Mouse (Mus musculus): Measurements from ENCODE around the gene Unc93b1. TPM values are rescaled to one million over a fixed set of nuclear protein-coding genes. Genes with fewer than 3 reads are reported as not detected.

Unc93b1 gene
- polyA plus RNA-seq, 1 experiment from 2014 or later, result 5.9 TPM

DNA sequence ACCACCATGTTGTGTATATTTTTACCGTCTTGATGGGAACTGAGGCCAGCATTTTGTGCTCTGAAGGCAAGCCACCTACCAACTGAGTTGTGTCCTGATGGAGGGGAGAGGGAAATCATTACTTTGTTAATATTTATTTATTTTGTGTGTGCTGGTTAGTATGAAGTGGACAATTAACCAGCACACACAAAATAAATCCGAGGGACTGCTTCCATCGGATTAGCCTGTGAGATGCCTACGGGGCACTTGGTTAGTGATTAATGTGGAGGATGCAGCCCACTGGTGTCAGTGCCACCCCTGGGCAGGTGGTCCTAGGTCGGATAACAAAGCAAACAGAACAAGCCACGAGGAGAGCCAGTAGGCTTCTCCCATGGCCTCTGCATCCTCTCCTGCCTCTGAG lies 59.9 kb downstream of the Unc93b1 start:
- Histone ChIP-seq H3K9me3 (ENCODE audit: control insufficient read depth, low read length) (no peaks in the 10 kb centered on the region), H3K4me3 (ENCODE audit: low read depth, low read length) (no peak overlapping the region), H3K27ac (ENCODE audit: low read depth, low read length) (no peak overlapping the region), H3K4me2 (no peak overlapping the region), H3K36me3 (ENCODE audit: control insufficient read depth, insufficient read depth, low read length) (no peaks in the 10 kb centered on the region), H3K27me3 (ENCODE audit: control insufficient read depth, insufficient read depth, low read length) (peaks cover 3% of the 10 kb centered on the region; the same call in 1 of the 2 replicates), H3K9ac (ENCODE audit: low read length) (no peak overlapping the region), H3K4me1 (ENCODE audit: control insufficient read depth, insufficient read depth, low read length) (peaks cover 2% of the 10 kb centered on the region; the same call in 1 of the 2 replicates)
- 80% methylated on average over 6 of the region's 6 CpGs for WGBS
- no peak for ATAC-seq (ENCODE audit: low FRiP score)
- DNase-seq (ENCODE audit: low spot score, missing footprints), result no peak

DNA sequence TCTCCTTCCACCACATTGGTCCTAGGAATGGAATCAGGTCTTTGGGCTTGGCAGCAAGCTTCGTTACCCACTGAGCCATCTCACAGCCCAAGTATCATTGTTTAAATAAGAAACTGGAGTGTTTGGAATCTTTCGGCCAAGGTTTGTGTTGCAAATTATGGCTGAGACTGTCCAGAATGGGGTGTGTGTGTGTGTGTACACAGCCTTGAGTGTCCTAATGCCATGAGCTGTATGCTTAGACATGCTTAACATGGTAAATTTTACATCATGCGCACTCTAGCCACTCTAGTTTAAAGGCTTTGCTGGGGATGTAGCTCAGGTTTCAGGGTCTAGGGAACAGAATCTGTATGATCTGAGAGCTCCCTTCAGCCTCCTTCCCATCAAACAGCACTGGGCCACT lies 60.5 kb downstream of the Unc93b1 start:
- no peak overlapping the region for H3K27ac ChIP-seq (ENCODE audit: low read depth, low read length)
- no peaks in the 10 kb centered on the region for H3K9me3 ChIP-seq (ENCODE audit: control insufficient read depth, low read length)
- no peak overlapping the region for H3K4me2 ChIP-seq
- peaks cover 3% of the 10 kb centered on the region; the same call in 1 of the 2 replicates for H3K27me3 ChIP-seq (ENCODE audit: control insufficient read depth, insufficient read depth, low read length)
- no peaks in the 10 kb centered on the region for H3K36me3 ChIP-seq (ENCODE audit: control insufficient read depth, insufficient read depth, low read length)
- no peak overlapping the region for H3K9ac ChIP-seq (ENCODE audit: low read length)
- H3K4me1 ChIP-seq (ENCODE audit: control insufficient read depth, insufficient read depth, low read length), result peaks cover 2% of the 10 kb centered on the region; the same call in 1 of the 2 replicates
- no peak overlapping the region for H3K4me3 ChIP-seq (ENCODE audit: low read depth, low read length)
- DNase-seq (ENCODE audit: low spot score, missing footprints) (no peak), ATAC-seq (ENCODE audit: low FRiP score) (no peak)
- whole genome bisulfite sequencing, result 85% methylated on average over 3 of the region's 3 CpGs

DNA sequence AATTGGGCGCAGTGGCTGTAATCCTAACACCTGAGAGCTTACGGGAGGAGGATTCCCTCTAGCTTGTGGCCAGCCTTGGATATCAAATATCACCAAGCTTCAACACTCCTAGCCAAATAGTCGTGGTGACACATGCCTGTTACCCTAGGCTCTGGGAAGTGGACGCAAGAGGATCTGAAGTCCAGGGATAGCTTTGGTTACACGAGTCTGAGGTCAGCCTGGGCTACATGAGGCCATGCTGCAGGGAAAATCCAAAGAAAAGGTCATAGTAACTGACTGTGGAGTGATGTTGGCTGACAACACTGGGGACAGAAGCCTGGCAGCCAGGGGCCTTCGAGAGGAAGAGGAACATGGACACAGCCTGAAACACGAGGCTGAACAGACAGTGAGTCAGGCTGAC lies 61.1 kb downstream of the Unc93b1 start:
- DNase-seq (ENCODE audit: low spot score, missing footprints) (no peak), ATAC-seq (ENCODE audit: low FRiP score) (no peak)
- no peak overlapping the region for H3K27ac ChIP-seq (ENCODE audit: low read depth, low read length)
- H3K9ac ChIP-seq (ENCODE audit: low read length), result no peak overlapping the region
- H3K4me3 ChIP-seq (ENCODE audit: low read depth, low read length), result no peak overlapping the region
- H3K4me1 ChIP-seq (ENCODE audit: control insufficient read depth, insufficient read depth, low read length), result peaks cover 7% of the 10 kb centered on the region
- no peaks in the 10 kb centered on the region for H3K9me3 ChIP-seq (ENCODE audit: control insufficient read depth, low read length)
- no peaks in the 10 kb centered on the region for H3K36me3 ChIP-seq (ENCODE audit: control insufficient read depth, insufficient read depth, low read length)
- H3K27me3 ChIP-seq (ENCODE audit: control insufficient read depth, insufficient read depth, low read length), result peaks cover 3% of the 10 kb centered on the region; the same call in 1 of the 2 replicates
- 78% methylated on average over 7 of the region's 7 CpGs for WGBS
- no peak overlapping the region for H3K4me2 ChIP-seq

DNA sequence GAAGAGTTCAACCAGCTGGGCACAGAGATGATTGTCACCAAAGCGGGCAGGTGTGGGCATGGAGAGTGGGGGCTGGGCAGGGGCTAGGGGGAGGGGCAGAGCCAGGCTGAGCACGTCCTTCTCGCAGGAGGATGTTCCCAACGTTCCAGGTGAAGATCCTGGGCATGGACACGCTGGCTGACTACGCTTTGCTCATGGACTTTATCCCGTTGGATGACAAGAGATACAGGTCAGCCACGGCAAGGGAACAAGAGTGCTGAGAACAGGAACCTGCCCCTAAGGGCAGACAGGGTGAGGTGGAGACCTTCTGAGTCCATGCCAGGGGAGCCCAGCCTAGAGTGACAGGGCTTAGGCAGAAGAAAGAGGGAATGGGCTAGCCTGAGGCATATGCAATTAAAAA lies 61.8 kb downstream of the Unc93b1 start:
- Histone ChIP-seq H3K27ac (ENCODE audit: low read depth, low read length) (no peak overlapping the region), H3K4me2 (no peak overlapping the region), H3K4me3 (ENCODE audit: low read depth, low read length) (no peak overlapping the region), H3K36me3 (ENCODE audit: control insufficient read depth, insufficient read depth, low read length) (no peaks in the 10 kb centered on the region), H3K27me3 (ENCODE audit: control insufficient read depth, insufficient read depth, low read length) (peaks cover 3% of the 10 kb centered on the region; the same call in 1 of the 2 replicates), H3K9me3 (ENCODE audit: control insufficient read depth, low read length) (no peaks in the 10 kb centered on the region), H3K9ac (ENCODE audit: low read length) (no peak overlapping the region), H3K4me1 (ENCODE audit: control insufficient read depth, insufficient read depth, low read length) (peaks cover 13% of the 10 kb centered on the region)
- 89% methylated on average over 8 of the region's 8 CpGs for WGBS
- ATAC-seq (ENCODE audit: low FRiP score) (no peak), DNase-seq (ENCODE audit: low spot score, missing footprints) (no peak)

DNA sequence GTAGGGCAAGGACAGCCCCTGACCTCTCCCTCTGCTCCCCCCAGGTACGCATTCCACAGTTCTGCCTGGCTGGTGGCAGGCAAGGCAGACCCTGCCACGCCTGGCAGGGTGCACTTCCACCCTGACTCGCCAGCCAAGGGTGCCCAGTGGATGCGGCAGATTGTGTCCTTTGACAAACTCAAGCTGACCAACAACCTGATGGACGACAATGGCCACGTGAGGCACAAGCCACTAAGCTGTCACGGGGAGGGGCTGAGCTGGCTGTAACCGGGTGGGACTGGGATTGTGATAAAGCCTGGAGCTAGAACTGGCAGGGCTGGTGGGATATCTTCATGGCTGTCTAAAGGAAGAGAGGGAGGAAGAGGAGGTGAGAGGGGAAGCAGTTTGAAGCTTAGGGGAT lies 62.2 kb downstream of the Unc93b1 start:
- H3K27ac ChIP-seq (ENCODE audit: low read depth, low read length), result no peak overlapping the region
- WGBS, result 62% methylated on average over 8 of the region's 8 CpGs
- H3K4me2 ChIP-seq, result no peak overlapping the region
- H3K4me3 ChIP-seq (ENCODE audit: low read depth, low read length), result no peak overlapping the region
- no peaks in the 10 kb centered on the region for H3K36me3 ChIP-seq (ENCODE audit: control insufficient read depth, insufficient read depth, low read length)
- H3K9me3 ChIP-seq (ENCODE audit: control insufficient read depth, low read length), result no peaks in the 10 kb centered on the region
- DNase-seq (ENCODE audit: low spot score, missing footprints) (no peak), ATAC-seq (ENCODE audit: low FRiP score) (no peak)
- peaks cover 3% of the 10 kb centered on the region; the same call in 1 of the 2 replicates for H3K27me3 ChIP-seq (ENCODE audit: control insufficient read depth, insufficient read depth, low read length)
- no peak overlapping the region for H3K9ac ChIP-seq (ENCODE audit: low read length)
- peaks cover 13% of the 10 kb centered on the region for H3K4me1 ChIP-seq (ENCODE audit: control insufficient read depth, insufficient read depth, low read length)

DNA sequence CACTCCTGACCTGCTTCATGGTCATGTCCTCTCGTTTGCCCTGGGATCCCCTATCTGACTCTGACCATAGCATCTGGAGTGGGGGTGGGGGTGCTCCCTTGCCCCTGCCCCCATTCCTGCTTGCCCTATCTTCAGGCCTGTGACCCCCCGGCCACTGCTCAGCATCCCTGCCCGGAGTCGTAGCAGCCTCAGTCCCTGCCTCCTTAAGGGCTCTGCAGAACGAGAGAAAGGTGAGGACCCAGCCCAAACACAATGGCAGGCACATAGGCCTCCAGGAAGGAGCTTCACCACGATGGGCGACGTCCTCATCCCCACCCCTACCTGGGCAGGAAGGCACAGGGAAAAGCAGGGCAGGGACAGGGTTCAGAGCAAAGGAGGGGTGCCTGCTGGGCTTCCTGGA lies 63.3 kb downstream of the Unc93b1 start:
- Histone ChIP-seq H3K27me3 (ENCODE audit: control insufficient read depth, insufficient read depth, low read length) (peaks cover 3% of the 10 kb centered on the region; the same call in 1 of the 2 replicates), H3K4me1 (ENCODE audit: control insufficient read depth, insufficient read depth, low read length) (peaks cover 13% of the 10 kb centered on the region), H3K9ac (ENCODE audit: low read length) (no peak overlapping the region), H3K36me3 (ENCODE audit: control insufficient read depth, insufficient read depth, low read length) (no peaks in the 10 kb centered on the region), H3K4me3 (ENCODE audit: low read depth, low read length) (no peak overlapping the region), H3K4me2 (no peak overlapping the region), H3K27ac (ENCODE audit: low read depth, low read length) (no peak overlapping the region), H3K9me3 (ENCODE audit: control insufficient read depth, low read length) (no peaks in the 10 kb centered on the region)
- ATAC-seq (ENCODE audit: low FRiP score), result no peak
- 77% methylated on average over 8 of the region's 8 CpGs for WGBS
- no peak for DNase-seq (ENCODE audit: low spot score, missing footprints)

Other genes with a start within 250 kb of the Unc93b1 start
- 2.6 and 2.8 TPM in 2 replicates for gene Lrp5, start 248.6 kb upstream of the Unc93b1 start, polyA plus RNA-seq (2014; fragmentation: Nextera tagmentation; extraction: Ambion mirVana)
- 34.6 and 38.9 TPM in 2 replicates for gene 1810055G02Rik, start 226.9 kb upstream of the Unc93b1 start, polyA plus RNA-seq (2014; fragmentation: Nextera tagmentation; extraction: Ambion mirVana)
- 40.3 and 45.1 TPM in 2 replicates for gene Kmt5b, start 167.8 kb upstream of the Unc93b1 start, polyA plus RNA-seq (2014; fragmentation: Nextera tagmentation; extraction: Ambion mirVana)
- 50.5 and 53.0 TPM in 2 replicates for gene Chka, start 83.4 kb upstream of the Unc93b1 start, polyA plus RNA-seq (2014; fragmentation: Nextera tagmentation; extraction: Ambion mirVana)
- 7.7 and 8.9 TPM in 2 replicates for gene Tcirg1, start 28.1 kb upstream of the Unc93b1 start, polyA plus RNA-seq (2014; fragmentation: Nextera tagmentation; extraction: Ambion mirVana)
- 209 and 235 TPM in 2 replicates for gene Ndufs8, start 22.4 kb upstream of the Unc93b1 start, polyA plus RNA-seq (2014; fragmentation: Nextera tagmentation; extraction: Ambion mirVana)
- gene Aldh3b1, start 5.4 kb upstream of the Unc93b1 start, polyA plus RNA-seq (2014; fragmentation: Nextera tagmentation; extraction: Ambion mirVana), result 0.67 and 0.99 TPM in 2 replicates
- not detected in 2 replicates for gene Aldh3b3, start 23.5 kb downstream of the Unc93b1 start, polyA plus RNA-seq (2014; fragmentation: Nextera tagmentation; extraction: Ambion mirVana)
- gene Aldh3b2, start 37.1 kb downstream of the Unc93b1 start, polyA plus RNA-seq (2014; fragmentation: Nextera tagmentation; extraction: Ambion mirVana), result 0.44 and 0.50 TPM in 2 replicates
- 1.0 and 1.6 TPM in 2 replicates for gene Acy3, start 51.4 kb downstream of the Unc93b1 start, polyA plus RNA-seq (2014; fragmentation: Nextera tagmentation; extraction: Ambion mirVana)
- gene Tbx10, start 57.6 kb downstream of the Unc93b1 start, polyA plus RNA-seq (2014; fragmentation: Nextera tagmentation; extraction: Ambion mirVana), result not detected in 2 replicates
- 14.0 and 15.1 TPM in 2 replicates for gene Nudt8, start 65.4 kb downstream of the Unc93b1 start, polyA plus RNA-seq (2014; fragmentation: Nextera tagmentation; extraction: Ambion mirVana)
- gene Gm49405, start 65.4 kb downstream of the Unc93b1 start, polyA plus RNA-seq (2014; fragmentation: Nextera tagmentation; extraction: Ambion mirVana), result 0.87 and 1.5 TPM in 2 replicates
- gene Doc2g, start 68.1 kb downstream of the Unc93b1 start, polyA plus RNA-seq (2014; fragmentation: Nextera tagmentation; extraction: Ambion mirVana), result 1.5 TPM in 2 replicates
- gene Ndufv1, start 77.6 kb downstream of the Unc93b1 start, polyA plus RNA-seq (2014; fragmentation: Nextera tagmentation; extraction: Ambion mirVana), result 180 TPM in 2 replicates
- 337 and 342 TPM in 2 replicates for gene Gstp1, start 102.8 kb downstream of the Unc93b1 start, polyA plus RNA-seq (2014; fragmentation: Nextera tagmentation; extraction: Ambion mirVana)
- 1.1 and 3.8 TPM in 2 replicates for gene Gstp2, start 110.8 kb downstream of the Unc93b1 start, polyA plus RNA-seq (2014; fragmentation: Nextera tagmentation; extraction: Ambion mirVana)
- gene Gstp3, start 124.4 kb downstream of the Unc93b1 start, polyA plus RNA-seq (2014; fragmentation: Nextera tagmentation; extraction: Ambion mirVana), result not detected in 2 replicates
- gene Cabp2, start 146.4 kb downstream of the Unc93b1 start, polyA plus RNA-seq (2014; fragmentation: Nextera tagmentation; extraction: Ambion mirVana), result not detected in 2 replicates
- gene Cdk2ap2, start 162.0 kb downstream of the Unc93b1 start, polyA plus RNA-seq (2014; fragmentation: Nextera tagmentation; extraction: Ambion mirVana), result 60.8 and 73.5 TPM in 2 replicates
- 11.2 and 11.3 TPM in 2 replicates for gene Pitpnm1, start 164.8 kb downstream of the Unc93b1 start, polyA plus RNA-seq (2014; fragmentation: Nextera tagmentation; extraction: Ambion mirVana)
- gene Aip, start 190.7 kb downstream of the Unc93b1 start, polyA plus RNA-seq (2014; fragmentation: Nextera tagmentation; extraction: Ambion mirVana), result 54.9 and 58.9 TPM in 2 replicates
- not detected in 2 replicates for gene Gpr152, start 204.6 kb downstream of the Unc93b1 start, polyA plus RNA-seq (2014; fragmentation: Nextera tagmentation; extraction: Ambion mirVana)
- 0.11 TPM in 1 of 2 replicates, not detected in the other for gene Cabp4, start 208.8 kb downstream of the Unc93b1 start, polyA plus RNA-seq (2014; fragmentation: Nextera tagmentation; extraction: Ambion mirVana)
- gene Coro1b, start 213.4 kb downstream of the Unc93b1 start, polyA plus RNA-seq (2014; fragmentation: Nextera tagmentation; extraction: Ambion mirVana), result 105 and 127 TPM in 2 replicates
- gene Ptprcap, start 218.4 kb downstream of the Unc93b1 start, polyA plus RNA-seq (2014; fragmentation: Nextera tagmentation; extraction: Ambion mirVana), result 0.75 and 1.7 TPM in 2 replicates
- gene Rps6kb2, start 228.2 kb downstream of the Unc93b1 start, polyA plus RNA-seq (2014; fragmentation: Nextera tagmentation; extraction: Ambion mirVana), result 35.4 and 46.8 TPM in 2 replicates
- gene Carns1, start 240.3 kb downstream of the Unc93b1 start, polyA plus RNA-seq (2014; fragmentation: Nextera tagmentation; extraction: Ambion mirVana), result 2.5 and 2.9 TPM in 2 replicates